Mouse (Mus musculus) heart, postnatal 0 days (tissue): ENCODE data around the gene Slc2a2. TPM values are rescaled to one million over a fixed set of nuclear protein-coding genes. Genes with fewer than 3 reads are reported as not detected.

ENCODE experiments used
- ATAC-seq: fragments of 200-750 bp; cut with Nextera tagmentation; 2 replicates; pipeline ENCODE4 v1.8.0; 2017; ENCODE audit warnings: low read depth, moderate number of reproducible peaks, moderate library complexity; ENCODE audit not compliant: insufficient read depth
- DNase-seq: peaks from one replicate; pipeline ENCODE4 v3.0.0-alpha.2; 2016; ENCODE audit warnings: low spot score
- H3K27ac ChIP-seq: fragments of 300-500 bp; sonication (generic); 2 replicates; pipeline ENCODE4 v1.5.1; 2014; ENCODE audit warnings: low read depth, mild to moderate bottlenecking
- H3K27me3 ChIP-seq: fragments of 300-500 bp; sonication (generic); 2 replicates; pipeline ENCODE4 v1.6.1; 2014; ENCODE audit warnings: low read length, mixed read lengths; ENCODE audit not compliant: control insufficient read depth, insufficient read depth
- H3K36me3 ChIP-seq: fragments of 300-500 bp; sonication (generic); replicated peaks from 2 replicates; pipeline ENCODE4 v1.6.1; 2014; ENCODE audit warnings: low read length, mixed read lengths; ENCODE audit not compliant: control insufficient read depth, insufficient read depth
- H3K4me1 ChIP-seq: fragments of 300-500 bp; sonication (generic); 2 replicates; pipeline ENCODE4 v1.6.1; 2014; ENCODE audit warnings: antibody characterized with exemption; ENCODE audit not compliant: control insufficient read depth, insufficient read depth
- H3K4me2 ChIP-seq: fragments of 300-500 bp; sonication (generic); 2 replicates; pipeline ENCODE4 v1.6.1; 2014; ENCODE audit warnings: low read depth, mild to moderate bottlenecking, low read length, moderate library complexity
- H3K4me3 ChIP-seq: fragments of 300-500 bp; sonication (generic); 2 replicates; pipeline ENCODE4 v1.5.1; 2014; ENCODE audit warnings: low read depth, low read length
- H3K9ac ChIP-seq: fragments of 300-500 bp; sonication (generic); replicated peaks from 2 replicates; pipeline ENCODE4 v1.6.1; 2014; ENCODE audit warnings: low read depth, low read length, mixed read lengths
- H3K9me3 ChIP-seq: fragments of 300-500 bp; sonication (generic); replicated peaks from 2 replicates; pipeline ENCODE4 v1.6.1; 2016; ENCODE audit warnings: low read length; ENCODE audit not compliant: control insufficient read depth
- CTCF ChIP-seq: IDR thresholded peaks from 2 replicates; pipeline ENCODE4 v1.5.1; 2016; ENCODE audit warnings: antibody characterized with exemption, control low read depth, low read depth
- EP300 ChIP-seq: IDR thresholded peaks from 2 replicates; pipeline ENCODE4 v1.6.1; 2016; ENCODE audit warnings: antibody characterized with exemption, low read depth
- WGBS: fragments of 180-500 bp; shearing (Covaris S2); extraction: QIAGEN DNeasy Blood & Tissue Kit; methylation state at CpG from one replicate; pipeline ENCODE4 v1.1.7; 2014; 5-methylcytosine and 5-hydroxymethylcytosine counted together
- polyA plus RNA-seq: library from polyadenylated mRNA; unstranded; fragments of >200 nt; fragmentation: Nextera tagmentation; extraction: Ambion mirVana; gene quantifications from 2 replicates; pipeline ENCODE4 v1.2.1, GENCODE M21; 2015
- total RNA-seq: library from RNA; depleted of rRNA; stranded (reverse); fragments of >200 nt; gene quantifications from 2 replicates; pipeline ENCODE4 v1.2.3, GENCODE M21; 2014; ENCODE audit warnings: low replicate concordance

The Slc2a2 gene
- total and polyA plus RNA-seq, 2 experiments from 2014 or later = 0.20 to 2.4 TPM

DNA sequence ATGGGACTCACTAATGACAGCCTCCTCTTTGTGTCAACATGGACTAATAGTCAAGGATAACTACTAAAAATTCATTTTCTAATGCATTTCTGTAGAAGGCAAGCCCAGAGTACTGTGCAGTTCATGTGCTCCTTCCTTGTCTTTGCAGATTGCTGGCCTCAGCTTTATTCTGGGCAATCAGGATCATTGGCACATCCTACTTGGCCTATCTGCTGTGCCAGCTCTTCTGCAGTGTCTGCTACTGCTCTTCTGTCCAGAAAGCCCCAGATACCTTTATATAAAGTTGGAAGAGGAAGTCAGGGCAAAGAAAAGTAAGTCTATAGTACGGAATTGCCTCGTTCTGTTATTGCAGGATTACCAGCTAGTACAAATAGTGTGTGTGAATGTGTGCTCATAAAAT lies 20.8 kb downstream of the Slc2a2 start:
- Histone ChIP-seq H3K4me3 (no peak overlapping the region), H3K9ac (no peak overlapping the region), H3K36me3 (no peaks in the 10 kb centered on the region), H3K4me1 (peaks cover 5% of the 10 kb centered on the region; the same call in 1 of the 2 replicates), H3K4me2 (no peak overlapping the region), H3K27ac (no peak overlapping the region), H3K27me3 (no peaks in the 10 kb centered on the region), H3K9me3 (no peaks in the 10 kb centered on the region)
- DNase-seq (no peak), ATAC-seq (no peak)
- WGBS = 87% methylated on average over 2 of the region's 2 CpGs
- TF ChIP-seq EP300 (no peak), CTCF (no peak)

DNA sequence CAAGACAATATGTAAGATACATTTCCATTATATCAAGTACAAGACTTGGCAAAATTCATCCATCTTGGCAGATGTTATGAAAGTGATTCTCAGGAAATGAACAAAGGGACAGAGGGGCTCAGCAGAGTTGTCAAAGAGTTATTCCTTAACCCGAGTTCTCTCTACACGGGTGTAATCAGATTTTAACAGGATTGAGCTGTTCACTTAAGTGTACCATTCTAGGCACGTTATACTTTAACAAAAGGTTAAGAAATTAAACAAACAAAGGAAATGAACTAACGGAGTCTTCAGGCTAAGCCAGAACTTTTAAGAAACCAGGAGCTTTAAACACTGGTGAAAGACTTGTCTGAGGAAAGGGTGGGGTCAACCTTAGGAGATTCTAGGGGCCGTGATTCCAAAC lies 23.5 kb downstream of the Slc2a2 start:
- DNase-seq (no peak), ATAC-seq (no peak)
- no peak overlapping the region for H3K9ac ChIP-seq
- no peak overlapping the region for H3K4me2 ChIP-seq
- H3K27me3 ChIP-seq = no peaks in the 10 kb centered on the region
- no peaks in the 10 kb centered on the region for H3K9me3 ChIP-seq
- WGBS = 73% methylated on average over 5 of the region's 5 CpGs
- no peak for TF ChIP-seq CTCF
- no peak for TF ChIP-seq EP300
- H3K4me1 ChIP-seq = peaks cover 5% of the 10 kb centered on the region; the same call in 1 of the 2 replicates
- H3K27ac ChIP-seq = no peak overlapping the region
- H3K4me3 ChIP-seq = no peak overlapping the region
- no peaks in the 10 kb centered on the region for H3K36me3 ChIP-seq

DNA sequence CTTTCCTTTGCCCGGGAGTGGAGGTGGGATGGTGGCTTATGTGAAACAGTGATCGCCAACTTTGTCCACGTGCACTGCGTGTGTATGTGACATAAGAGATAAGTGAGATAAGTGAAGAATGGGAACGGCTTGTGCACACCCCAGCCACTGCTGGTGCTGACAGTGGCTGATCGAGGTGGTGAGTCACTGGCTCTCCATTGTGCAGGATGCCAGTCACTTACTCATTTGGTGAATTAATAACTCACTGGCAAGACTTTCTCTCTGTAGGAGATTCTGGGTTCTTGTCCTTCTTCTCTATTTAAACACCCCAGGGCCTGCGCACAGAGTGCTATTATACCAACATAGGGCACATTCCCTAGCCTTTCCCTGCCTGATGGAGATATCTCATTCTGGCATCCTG lies 24.1 kb downstream of the Slc2a2 start:
- DNase-seq (no peak), ATAC-seq (peak; percentile 75)
- 19% methylated on average over 7 of the region's 7 CpGs for WGBS

DNA sequence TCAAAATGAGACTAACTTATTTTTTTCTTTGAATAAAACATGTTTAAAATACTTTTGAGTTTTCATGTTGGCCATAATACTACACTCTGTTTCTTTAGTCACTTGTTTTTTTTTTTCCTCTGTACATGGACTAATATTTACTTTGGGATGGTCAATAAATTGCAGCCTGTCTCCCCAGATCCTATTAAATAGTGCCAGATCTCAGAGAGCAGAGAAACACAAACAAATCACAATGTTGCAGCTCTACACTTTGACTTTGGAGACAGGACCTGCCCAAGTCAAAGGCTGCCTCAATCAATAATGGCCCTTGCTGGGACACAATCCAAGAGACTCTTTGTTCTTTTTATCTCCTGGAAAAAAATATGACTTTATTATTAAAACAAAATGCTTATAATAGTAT lies 24.8 kb downstream of the Slc2a2 start:
- no peaks in the 10 kb centered on the region for H3K9me3 ChIP-seq
- no peak overlapping the region for H3K9ac ChIP-seq
- no peak overlapping the region for H3K4me3 ChIP-seq
- H3K4me2 ChIP-seq = no peak overlapping the region
- peaks cover 5% of the 10 kb centered on the region; the same call in 1 of the 2 replicates for H3K4me1 ChIP-seq
- H3K27ac ChIP-seq = no peak overlapping the region
- no peaks in the 10 kb centered on the region for H3K27me3 ChIP-seq
- ATAC-seq (no peak), DNase-seq (no peak)
- H3K36me3 ChIP-seq = no peaks in the 10 kb centered on the region
- TF ChIP-seq EP300 (no peak), CTCF (no peak)

More for the DNA sequence above, 24.1 kb downstream of the Slc2a2 start:
- Histone ChIP-seq H3K4me3 (no peak overlapping the region), H3K27me3 (no peaks in the 10 kb centered on the region), H3K9ac (no peak overlapping the region), H3K4me1 (peaks cover 5% of the 10 kb centered on the region; the same call in 1 of the 2 replicates), H3K4me2 (no peak overlapping the region), H3K36me3 (no peaks in the 10 kb centered on the region), H3K9me3 (no peaks in the 10 kb centered on the region), H3K27ac (no peak overlapping the region)
- TF ChIP-seq CTCF (no peak), EP300 (no peak)

DNA sequence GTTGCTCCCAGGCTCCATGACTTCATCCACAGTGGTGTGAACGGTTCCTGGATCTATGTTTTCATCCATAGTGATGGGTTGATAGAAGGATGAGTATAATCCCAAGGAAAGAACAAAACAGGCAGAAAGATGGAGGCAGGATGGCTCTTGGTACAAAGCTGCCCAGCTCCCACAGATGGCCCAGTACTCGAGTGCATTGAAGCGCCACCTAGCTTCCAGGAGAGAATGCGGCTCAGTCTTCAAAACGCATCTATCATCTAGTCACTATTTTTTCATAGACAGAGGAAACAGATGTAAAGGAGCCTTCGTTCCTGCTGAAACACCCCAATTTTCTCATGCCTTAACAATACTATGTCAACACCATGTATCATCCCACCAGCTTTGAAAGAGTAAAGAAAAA lies 25.8 kb downstream of the Slc2a2 start:
- H3K9ac ChIP-seq = no peak overlapping the region
- H3K36me3 ChIP-seq = no peaks in the 10 kb centered on the region
- no peaks in the 10 kb centered on the region for H3K9me3 ChIP-seq
- no peak for ATAC-seq
- TF ChIP-seq CTCF (peak; percentile 31), EP300 (no peak)
- no peak overlapping the region for H3K27ac ChIP-seq
- H3K4me1 ChIP-seq = peaks cover 5% of the 10 kb centered on the region; the same call in 1 of the 2 replicates
- H3K4me2 ChIP-seq = no peak overlapping the region
- no peaks in the 10 kb centered on the region for H3K27me3 ChIP-seq
- H3K4me3 ChIP-seq = no peak overlapping the region
- WGBS = 62% methylated on average over 6 of the region's 6 CpGs
- DNase-seq = no peak

DNA sequence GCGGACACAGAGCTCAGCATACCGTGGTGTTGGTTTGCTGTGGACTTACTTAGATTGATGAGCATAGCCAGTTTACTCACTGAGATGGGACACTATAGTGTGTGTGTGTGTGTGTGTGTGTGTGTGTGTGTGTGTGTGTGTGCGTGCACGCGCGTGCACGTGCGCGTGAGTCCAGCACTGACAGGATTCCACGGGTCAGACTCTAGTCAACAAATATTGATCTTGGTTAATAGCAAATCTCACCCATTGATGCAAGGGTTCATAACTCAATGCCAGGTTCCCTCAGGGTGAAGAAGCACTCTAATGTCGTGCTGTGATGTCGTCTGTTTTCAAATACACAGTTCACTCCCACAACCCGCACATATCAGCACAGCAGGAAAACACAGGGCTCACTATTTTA lies 27.5 kb downstream of the Slc2a2 start:
- Histone ChIP-seq H3K4me1 (peaks cover 5% of the 10 kb centered on the region; the same call in 1 of the 2 replicates), H3K9ac (no peak overlapping the region), H3K4me2 (no peak overlapping the region), H3K27ac (no peak overlapping the region), H3K36me3 (no peaks in the 10 kb centered on the region), H3K4me3 (no peak overlapping the region), H3K9me3 (no peaks in the 10 kb centered on the region), H3K27me3 (no peaks in the 10 kb centered on the region)
- ATAC-seq (no peak), DNase-seq (no peak)
- 89% methylated on average over 13 of the region's 13 CpGs for WGBS
- TF ChIP-seq CTCF = no peak
- no peak for TF ChIP-seq EP300
